Mouse (Mus musculus) neutrophil, adult 5-6 weeks (primary cell): ENCODE measurements around the gene Nlrp10. TPM values are rescaled to one million over a fixed set of nuclear protein-coding genes. Genes with fewer than 3 reads are reported as not detected.

ENCODE experiments used
- ATAC-seq: fragments of 151-379, 151-347 bp; 2 replicates; pipeline ENCODE4 v1.8.0; 2017; ENCODE audit warnings: mild to moderate bottlenecking, moderate TSS enrichment; ENCODE audit not compliant: insufficient number of reproducible peaks, poor library complexity, low FRiP score, severe bottlenecking; ENCODE audit errors: extremely low read depth
- total RNA-seq: library from RNA; stranded (forward); fragments of 200-1000 nt; gene quantifications from 2 replicates; pipeline ENCODE4 v1.2.3, GENCODE M21; 2017

Nlrp10 gene
- total RNA-seq, 1 experiment from 2014 or later: 2.2 TPM

DNA sequence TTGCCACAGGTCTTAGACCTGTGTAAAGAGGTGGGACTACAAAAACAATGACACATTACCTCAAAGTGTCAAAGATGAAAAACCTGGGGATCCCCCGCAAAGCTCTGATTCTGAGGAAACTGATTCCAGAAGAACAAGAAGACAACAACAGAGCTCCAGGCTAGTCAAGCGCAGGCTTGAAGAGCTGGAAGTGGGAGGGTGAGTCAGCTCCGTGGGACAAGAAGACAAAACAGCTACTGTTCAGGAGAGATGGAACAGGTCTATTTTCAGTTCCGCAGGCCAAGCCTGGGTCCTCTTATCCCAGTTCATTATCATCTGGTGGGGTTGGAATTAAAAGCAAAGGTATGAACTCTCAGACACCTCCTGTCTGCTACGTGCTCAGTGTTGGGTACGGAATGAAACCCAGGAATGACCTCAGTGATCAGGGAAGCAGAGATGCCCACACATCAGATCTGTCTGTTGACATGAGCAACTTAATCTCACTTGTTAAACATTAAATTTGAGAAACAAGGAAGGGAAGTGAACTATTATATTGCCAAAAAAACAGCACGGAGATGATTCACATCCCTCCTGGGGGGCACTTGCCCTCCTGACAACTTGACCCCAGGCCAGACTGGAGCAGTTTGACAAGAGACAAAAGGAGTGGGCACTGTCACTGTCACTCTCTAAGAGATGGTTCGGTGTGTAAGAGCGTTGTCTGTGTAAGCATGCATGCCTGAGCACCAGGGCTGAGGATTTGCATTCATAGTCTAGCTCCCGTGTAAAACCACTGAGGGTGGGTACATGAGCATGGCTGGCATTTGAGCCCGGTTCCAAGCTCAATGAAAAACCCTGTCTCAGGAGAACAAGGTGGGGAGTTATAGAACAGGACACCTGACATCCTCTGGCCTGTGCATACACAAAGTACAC is 1.4 kb downstream of the Nlrp10 start:
- ATAC-seq: no peak

DNA sequence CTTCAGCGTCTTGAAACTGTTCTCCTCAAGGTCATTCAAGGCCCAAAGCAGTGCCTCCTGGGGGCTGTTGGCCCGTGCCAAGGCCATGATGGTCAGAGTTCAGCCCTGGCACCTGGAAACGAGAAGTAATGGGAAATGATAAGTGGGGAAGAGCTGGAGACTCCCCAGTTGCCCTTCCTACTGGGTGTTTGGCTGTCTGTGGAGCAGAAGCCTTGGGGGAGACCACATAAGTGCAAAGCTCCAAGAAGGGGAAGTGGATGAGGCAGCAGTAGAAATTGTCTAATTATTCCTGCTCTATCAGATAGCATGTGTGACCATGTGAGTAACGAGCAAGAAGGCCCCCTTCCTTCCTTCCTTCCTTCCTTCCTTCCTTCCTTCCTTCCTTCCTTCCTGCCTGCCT is 2.9 kb downstream of the Nlrp10 start:
- no peak for ATAC-seq

DNA sequence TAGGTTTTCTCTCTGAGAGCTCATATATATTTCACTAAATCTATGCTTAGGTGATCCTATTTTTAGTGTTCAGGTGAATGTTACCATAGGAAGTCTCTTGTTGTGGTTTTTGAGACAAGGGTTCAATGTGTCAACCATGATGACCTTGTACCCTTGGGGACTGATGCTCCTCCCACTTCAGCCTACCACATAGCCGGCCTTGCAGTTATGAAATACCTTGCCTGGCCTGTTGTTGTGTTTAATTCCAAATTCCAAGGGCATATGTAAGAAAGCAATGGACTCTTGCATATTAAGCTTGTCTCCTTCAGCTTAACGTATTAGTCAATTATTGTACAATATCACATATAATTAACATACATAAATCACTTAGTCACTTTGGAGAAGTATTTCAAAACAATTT is 26.0 kb downstream of the Nlrp10 start:
- no peak for ATAC-seq

DNA sequence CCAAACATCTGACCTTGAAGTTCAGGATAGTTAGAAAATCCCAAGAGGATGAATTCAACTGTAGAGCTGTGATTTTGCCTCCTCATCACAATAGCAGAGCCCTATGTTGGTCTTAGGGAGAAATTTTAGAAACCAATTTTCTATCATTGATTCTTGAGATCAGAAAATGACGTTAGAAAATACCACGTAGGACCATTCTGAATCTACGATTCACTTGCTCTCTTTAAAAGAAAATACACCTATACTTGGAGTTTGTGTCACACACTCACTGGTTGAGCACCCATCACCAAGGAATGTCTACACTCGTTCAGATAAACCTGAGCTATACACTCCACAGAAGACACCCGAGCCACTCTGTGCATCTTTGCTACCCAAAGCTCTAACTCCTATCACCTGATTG is 35.7 kb downstream of the Nlrp10 start, which contains the start of gene Olfr519:
Olfr519 (minus strand) TSS at position 101 of the 400 bp plus-strand sequence.
- no peak for ATAC-seq

DNA sequence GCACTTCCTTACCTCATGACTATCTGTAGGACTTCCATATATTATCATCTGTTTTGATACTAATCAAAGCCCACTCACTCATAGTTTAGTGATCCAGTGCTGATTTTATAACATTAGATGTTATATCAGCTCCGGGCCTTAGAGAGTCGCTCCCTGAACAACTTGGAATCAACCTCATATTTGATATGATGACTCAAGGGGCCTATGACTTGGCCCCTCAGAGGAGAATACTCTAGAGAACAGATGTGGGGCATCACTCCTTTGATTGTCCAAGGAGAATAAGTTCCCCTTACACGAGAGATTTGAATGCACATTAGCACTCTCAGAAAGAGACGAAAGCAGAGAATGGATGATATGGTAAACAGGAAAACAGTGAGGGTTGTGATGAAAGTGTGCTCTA is 45.1 kb downstream of the Nlrp10 start, which contains the start of gene Olfr518:
Olfr518 (minus strand) TSS at position 101 of the 400 bp plus-strand sequence.
- no peak for ATAC-seq

DNA sequence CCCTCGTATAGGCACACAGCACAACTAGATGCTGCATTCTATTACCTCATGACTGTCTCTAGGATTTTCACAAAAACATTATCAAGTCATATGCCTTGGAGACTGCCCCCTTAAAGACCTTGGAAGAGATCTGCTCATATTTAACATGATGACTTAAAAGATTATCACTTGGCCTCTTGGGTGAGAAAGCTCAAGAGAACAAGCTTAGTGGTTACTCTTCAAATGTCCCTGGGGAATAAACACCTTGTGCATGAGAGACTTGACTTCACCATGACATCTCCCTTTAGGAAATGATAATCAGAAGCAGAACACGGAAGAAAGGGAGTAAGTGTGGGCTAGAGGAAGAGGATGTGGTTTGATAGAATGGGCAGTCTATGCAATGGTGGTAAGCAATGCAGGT is 57.7 kb downstream of the Nlrp10 start, which contains the start of gene Olfr517:
Olfr517 (minus strand) TSS at position 101 of the 400 bp plus-strand sequence.
- no peak for ATAC-seq

Other genes starting within 250 kb of the Nlrp10 start
- not detected in 2 replicates for gene Olfr512, start 216.9 kb downstream of the Nlrp10 start, total RNA-seq
- not detected in 2 replicates for gene Olfr513, start 179.2 kb downstream of the Nlrp10 start, total RNA-seq
- not detected in 2 replicates for gene Olfr514, start 104.2 kb downstream of the Nlrp10 start, total RNA-seq
- not detected in 2 replicates for gene Olfr516, start 79.6 kb downstream of the Nlrp10 start, total RNA-seq
- gene Olfr517, start 57.8 kb downstream of the Nlrp10 start, total RNA-seq: not detected in 2 replicates
- not detected in 2 replicates for gene Olfr518, start 45.2 kb downstream of the Nlrp10 start, total RNA-seq
- not detected in 2 replicates for gene Olfr519, start 35.8 kb downstream of the Nlrp10 start, total RNA-seq
- gene Eif3f, start 4.2 kb upstream of the Nlrp10 start, total RNA-seq: 72.0 and 82.4 TPM in 2 replicates
- gene Tub, start 20.2 kb upstream of the Nlrp10 start, total RNA-seq: 0.70 and 1.8 TPM in 2 replicates
- 0.35 TPM in 1 of 2 replicates, not detected in the other for gene Ric3, start 153.2 kb upstream of the Nlrp10 start, total RNA-seq
- gene Lmo1, start 245.0 kb upstream of the Nlrp10 start, total RNA-seq: not detected in 2 replicates